Mouse (Mus musculus) midbrain, postnatal 0 days (tissue): Measurements from ENCODE around the gene Hrh1. TPM values are rescaled to one million over a fixed set of nuclear protein-coding genes. Genes with fewer than 3 reads are reported as not detected.
A peak's percentile ranks its signal among the peaks of the same experiment; 100 is the strongest.

ENCODE experiments used
- ATAC-seq: fragments of 200-750 bp; cut with Nextera tagmentation; 2 replicates; pipeline ENCODE4 v1.8.0; 2017; ENCODE audit warnings: moderate number of reproducible peaks, mild to moderate bottlenecking, moderate TSS enrichment, moderate library complexity; ENCODE audit not compliant: low FRiP score
- DNase-seq: peaks from one replicate; pipeline ENCODE4 v3.0.0-alpha.2; 2015; ENCODE audit warnings: low spot score
- H3K27ac ChIP-seq: fragments of 300-500 bp; sonication (generic); 2 replicates; pipeline ENCODE4 v1.5.1; 2014; ENCODE audit warnings: low read depth, mild to moderate bottlenecking, low read length, mixed read lengths
- H3K27me3 ChIP-seq: fragments of 300-500 bp; sonication (generic); 2 replicates; pipeline ENCODE4 v1.6.1; 2014; ENCODE audit warnings: low read length, control low read depth, mixed read lengths; ENCODE audit not compliant: insufficient read depth
- H3K36me3 ChIP-seq: fragments of 300-500 bp; sonication (generic); 2 replicates; pipeline ENCODE4 v1.6.1; 2014; ENCODE audit warnings: low read length, control low read depth, mixed read lengths; ENCODE audit not compliant: insufficient read depth
- H3K4me1 ChIP-seq: fragments of 300-500 bp; sonication (generic); 2 replicates; pipeline ENCODE4 v1.6.1; 2014; ENCODE audit warnings: mild to moderate bottlenecking, control low read depth, antibody characterized with exemption, low read length, mixed read lengths; ENCODE audit not compliant: insufficient read depth
- H3K4me2 ChIP-seq: fragments of 300-500 bp; sonication (generic); 2 replicates; pipeline ENCODE4 v1.6.1; 2014; ENCODE audit warnings: low read depth, mild to moderate bottlenecking, low read length, mixed read lengths; ENCODE audit not compliant: poor library complexity, severe bottlenecking
- H3K4me3 ChIP-seq: fragments of 300-500 bp; sonication (generic); 2 replicates; pipeline ENCODE4 v1.5.1; 2014; ENCODE audit warnings: low read depth, mild to moderate bottlenecking, low read length, moderate library complexity
- H3K9ac ChIP-seq: fragments of 300-500 bp; sonication (generic); replicated peaks from 2 replicates; pipeline ENCODE4 v1.6.1; 2014; ENCODE audit warnings: mild to moderate bottlenecking, low read length, moderate library complexity, mixed read lengths; ENCODE audit not compliant: poor library complexity, severe bottlenecking
- H3K9me3 ChIP-seq: fragments of 300-500 bp; sonication (generic); 2 replicates; pipeline ENCODE4 v1.6.1; 2016; ENCODE audit warnings: low read length, control low read depth
- CTCF ChIP-seq: IDR thresholded peaks from 2 replicates; pipeline ENCODE4 v1.5.1; 2016; ENCODE audit warnings: antibody characterized with exemption, mild to moderate bottlenecking
- WGBS: fragments of 180-500 bp; shearing (Covaris S2); extraction: QIAGEN DNeasy Blood & Tissue Kit; methylation state at CpG from one replicate; pipeline ENCODE4 v1.1.7; 2014; 5-methylcytosine and 5-hydroxymethylcytosine counted together
- polyA plus RNA-seq: library from polyadenylated mRNA; unstranded; fragments of >200 nt; fragmentation: Nextera tagmentation; extraction: Ambion mirVana; gene quantifications from 2 replicates; pipeline ENCODE4 v1.2.1, GENCODE M21; 2015
- total RNA-seq: library from RNA; depleted of rRNA; stranded (reverse); fragments of >200 nt; gene quantifications from 2 replicates; pipeline ENCODE4 v1.2.3, GENCODE M21; 2014

The Hrh1 gene
- total and polyA plus RNA-seq, 2 experiments from 2014 or later: 1.6 to 1.9 TPM

GRCm38 (mm10) chr6:114387855-114388254, 9.9 kb upstream of the Hrh1 start:
- 71% methylated on average over 4 of the region's 4 CpGs for WGBS
- Histone ChIP-seq H3K27me3 (no peaks in the 10 kb centered on the region), H3K9me3 (no peaks in the 10 kb centered on the region), H3K4me2 (no peak overlapping the region), H3K36me3 (no peaks in the 10 kb centered on the region), H3K9ac (no peak overlapping the region), H3K4me1 (no peaks in the 10 kb centered on the region), H3K4me3 (no peak overlapping the region), H3K27ac (no peak overlapping the region)
- DNase-seq (no peak), ATAC-seq (no peak)
- no peak for TF ChIP-seq CTCF

GRCm38 (mm10) chr6:114390129-114390528, 7.6 kb upstream of the Hrh1 start:
- Histone ChIP-seq H3K9ac (no peak overlapping the region), H3K36me3 (no peaks in the 10 kb centered on the region), H3K9me3 (no peaks in the 10 kb centered on the region), H3K27me3 (0 out of 2 replicates have a peak, but pooled peaks cover 4% of the 10 kb centered on the region), H3K4me1 (no peaks in the 10 kb centered on the region), H3K4me2 (no peak overlapping the region), H3K4me3 (no peak overlapping the region), H3K27ac (no peak overlapping the region)
- DNase-seq (no peak), ATAC-seq (no peak)
- 71% methylated on average over 2 of the region's 2 CpGs for WGBS
- no peak for TF ChIP-seq CTCF

DNA sequence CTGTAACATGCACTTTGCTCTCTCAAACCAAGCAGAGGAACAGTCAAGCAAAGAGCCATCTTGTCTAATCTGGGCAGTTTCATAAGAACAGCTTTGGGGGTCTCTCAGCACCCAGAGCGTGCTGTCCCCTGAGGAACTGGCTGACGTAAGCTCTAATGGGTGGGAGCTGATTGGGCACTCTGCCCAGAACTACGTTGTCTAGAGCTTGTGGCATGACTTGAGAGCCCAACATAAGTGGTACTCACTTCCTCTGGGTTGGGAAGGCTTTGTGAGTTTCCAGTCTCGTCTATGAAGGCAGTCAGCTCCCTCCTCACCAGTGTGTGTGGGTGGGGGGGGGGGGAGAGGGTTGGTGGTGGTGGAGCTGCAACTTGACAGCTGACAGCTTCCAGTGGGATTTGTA, 2.8 kb upstream of the Hrh1 start:
- no peak overlapping the region for H3K4me2 ChIP-seq
- no peak overlapping the region for H3K9ac ChIP-seq
- no peak for TF ChIP-seq CTCF
- DNase-seq: no peak
- H3K4me1 ChIP-seq: 0 out of 2 replicates have a peak, but pooled peaks cover 4% of the 10 kb centered on the region
- H3K36me3 ChIP-seq: no peaks in the 10 kb centered on the region
- H3K9me3 ChIP-seq: no peaks in the 10 kb centered on the region
- no peak for ATAC-seq
- no peak overlapping the region for H3K4me3 ChIP-seq
- peaks cover 27% of the 10 kb centered on the region; the same call in 1 of the 2 replicates for H3K27me3 ChIP-seq
- H3K27ac ChIP-seq: no peak overlapping the region
- 60% methylated on average over 4 of the region's 4 CpGs for WGBS

DNA sequence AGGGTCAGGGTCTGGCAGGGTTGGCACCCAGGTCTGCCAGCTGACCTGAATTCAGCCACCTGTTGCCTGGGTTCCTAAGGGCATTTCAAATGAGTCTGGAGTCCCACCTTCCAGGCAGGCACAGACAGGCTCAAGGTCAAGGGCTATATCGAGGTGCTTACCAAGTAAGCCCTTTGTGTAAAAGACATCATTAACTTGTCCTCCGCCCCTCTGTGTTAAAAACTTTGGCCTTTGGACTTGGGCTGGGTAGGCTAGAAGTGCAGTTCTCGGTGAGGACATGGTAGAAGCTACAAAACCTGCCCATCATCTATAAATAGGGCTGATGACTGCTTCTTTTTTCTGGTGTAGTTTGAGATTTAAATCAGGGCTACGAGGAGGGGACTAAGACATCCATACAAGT, 1.1 kb upstream of the Hrh1 start:
- no peak for TF ChIP-seq CTCF
- 71% methylated on average over 4 of the region's 4 CpGs for WGBS

DNA sequence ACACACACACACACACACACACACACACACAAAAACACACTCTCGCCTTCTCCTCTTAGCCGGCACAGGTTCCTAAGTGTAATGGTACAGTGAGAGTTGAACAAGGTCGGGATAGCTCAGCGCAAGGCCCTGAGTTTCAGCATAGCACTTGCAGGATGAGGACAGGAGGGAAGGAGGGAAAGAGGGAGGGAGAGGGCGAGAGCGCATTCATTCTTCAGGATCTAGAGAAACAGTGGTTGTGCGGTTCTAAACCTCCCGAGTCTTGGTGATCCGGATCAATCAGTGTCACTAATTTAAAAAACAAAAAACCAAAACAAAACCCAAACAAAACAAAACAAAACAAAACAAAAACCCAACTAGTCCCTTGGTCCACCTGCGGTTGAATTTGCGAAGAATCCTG, 456 bp upstream of the Hrh1 start:
- H3K9ac ChIP-seq: no peak overlapping the region
- WGBS: 10% methylated on average over 11 of the region's 11 CpGs
- no peak for ATAC-seq
- H3K27ac ChIP-seq: no peak overlapping the region
- H3K9me3 ChIP-seq: no peaks in the 10 kb centered on the region
- peak overlapping the region; percentile 51 for H3K4me3 ChIP-seq
- peaks cover 27% of the 10 kb centered on the region; the same call in 1 of the 2 replicates for H3K27me3 ChIP-seq
- no peak for DNase-seq
- H3K36me3 ChIP-seq: no peaks in the 10 kb centered on the region
- H3K4me1 ChIP-seq: 0 out of 2 replicates have a peak, but pooled peaks cover 4% of the 10 kb centered on the region
- no peak for TF ChIP-seq CTCF
- H3K4me2 ChIP-seq: peak overlapping the region; percentile 98

More for the DNA sequence above, 1.1 kb upstream of the Hrh1 start:
- no peaks in the 10 kb centered on the region for H3K36me3 ChIP-seq
- DNase-seq: no peak
- H3K27me3 ChIP-seq: peaks cover 27% of the 10 kb centered on the region; the same call in 1 of the 2 replicates
- H3K27ac ChIP-seq: no peak overlapping the region
- 0 out of 2 replicates have a peak, but pooled peaks cover 4% of the 10 kb centered on the region for H3K4me1 ChIP-seq
- no peak overlapping the region for H3K4me2 ChIP-seq
- no peak overlapping the region for H3K9ac ChIP-seq
- no peak overlapping the region for H3K4me3 ChIP-seq
- H3K9me3 ChIP-seq: no peaks in the 10 kb centered on the region
- no peak for ATAC-seq

- no peak for DNase-seq
- Histone ChIP-seq H3K4me3 (peak overlapping the region; percentile 51), H3K9ac (no peak overlapping the region), H3K4me1 (0 out of 2 replicates have a peak, but pooled peaks cover 4% of the 10 kb centered on the region), H3K4me2 (peak overlapping the region; percentile 98), H3K27ac (no peak overlapping the region), H3K36me3 (no peaks in the 10 kb centered on the region), H3K9me3 (no peaks in the 10 kb centered on the region), H3K27me3 (peaks cover 27% of the 10 kb centered on the region; the same call in 1 of the 2 replicates)
- peak; percentile 57; the same call in 1 of the 2 replicates for ATAC-seq
- 4% methylated on average over 9 of the region's 9 CpGs for whole genome bisulfite sequencing
- peak; percentile 59 for TF ChIP-seq CTCF
Observed at GRCm38 (mm10) chr6:114398626-114399025, 890 bp downstream of the Hrh1 start.
